Mouse (Mus musculus) forebrain, postnatal 0 days (tissue): Measurements from ENCODE around the gene Fads2. TPM values are rescaled to one million over a fixed set of nuclear protein-coding genes. Genes with fewer than 3 reads are reported as not detected.

Source experiments
- ATAC-seq: fragments of 200-750 bp; cut with Nextera tagmentation; 2 replicates; pipeline ENCODE4 v1.8.0; 2017; ENCODE audit warnings: mild to moderate bottlenecking, moderate library complexity
- DNase-seq: peaks from one replicate; pipeline ENCODE4 v3.0.0-alpha.2; 2015
- H3K27ac ChIP-seq: fragments of 300-500 bp; sonication (generic); 2 replicates; pipeline ENCODE4 v1.5.1; 2014; ENCODE audit warnings: low read depth, mild to moderate bottlenecking, antibody characterized with exemption, low read length, moderate library complexity, mixed read lengths
- H3K27me3 ChIP-seq: fragments of 300-500 bp; sonication (generic); 2 replicates; pipeline ENCODE4 v1.6.1; 2014; ENCODE audit warnings: mild to moderate bottlenecking, low read length, mixed read lengths; ENCODE audit not compliant: insufficient read depth
- H3K36me3 ChIP-seq: fragments of 300-500 bp; sonication (generic); 2 replicates; pipeline ENCODE4 v1.6.1; 2014; ENCODE audit warnings: mild to moderate bottlenecking, moderate library complexity; ENCODE audit not compliant: insufficient read depth
- H3K4me1 ChIP-seq: fragments of 300-500 bp; sonication (generic); 2 replicates; pipeline ENCODE4 v1.6.1; 2014; ENCODE audit warnings: antibody characterized with exemption; ENCODE audit not compliant: insufficient read depth
- H3K4me2 ChIP-seq: fragments of 300-500 bp; sonication (generic); 2 replicates; pipeline ENCODE4 v1.6.1; 2014; ENCODE audit warnings: low read depth, mild to moderate bottlenecking, moderate library complexity
- H3K4me3 ChIP-seq: fragments of 300-500 bp; sonication (generic); 2 replicates; pipeline ENCODE4 v1.5.1; 2014; ENCODE audit warnings: low read depth, low read length, mixed read lengths
- H3K9ac ChIP-seq: fragments of 300-500 bp; sonication (generic); 2 replicates; pipeline ENCODE4 v1.6.1; 2014; ENCODE audit warnings: mild to moderate bottlenecking
- H3K9me3 ChIP-seq: fragments of 300-500 bp; sonication (generic); 2 replicates; pipeline ENCODE4 v1.6.1; 2016; ENCODE audit warnings: low read length
- CTCF ChIP-seq: sonication (generic); IDR thresholded peaks from 2 replicates; pipeline ENCODE4 v1.5.1; 2016; ENCODE audit warnings: antibody characterized with exemption, control low read depth, low read depth
- WGBS: fragments of 180-500 bp; shearing (Covaris S2); extraction: QIAGEN DNeasy Blood & Tissue Kit; methylation state at CpG from one replicate; pipeline ENCODE4 v1.1.7; 2014; 5-methylcytosine and 5-hydroxymethylcytosine counted together
- polyA plus RNA-seq: library from polyadenylated mRNA; unstranded; fragments of >200 nt; fragmentation: Nextera tagmentation; extraction: Ambion mirVana; gene quantifications from 2 replicates; pipeline ENCODE4 v1.2.1, GENCODE M21; 2015
- total RNA-seq: library from RNA; depleted of rRNA; stranded (reverse); fragments of >200 nt; gene quantifications from 2 replicates; pipeline ENCODE4 v1.2.3, GENCODE M21; 2014; rRNA removed

Gene Fads2
- total and polyA plus RNA-seq, 2 experiments from 2014 or later = 248 to 249 TPM

GRCm38 (mm10) chr19:10017637-10018526 is 83.7 kb downstream of the Fads2 start:
- Histone ChIP-seq H3K27me3 (no peaks in the 10 kb centered on the region), H3K4me1 (peaks cover 5% of the 10 kb centered on the region; the same call in 1 of the 2 replicates), H3K27ac (no peak overlapping the region; the same call in 1 of the 2 replicates), H3K4me3 (peak overlapping the region; percentile 56), H3K36me3 (no peaks in the 10 kb centered on the region), H3K9me3 (no peaks in the 10 kb centered on the region), H3K4me2 (peak overlapping the region; percentile 94), H3K9ac (peak overlapping the region; percentile 62)
- 4% methylated on average over 44 of the region's 44 CpGs for WGBS
- DNase-seq (peak; percentile 75), ATAC-seq (peak; percentile 94)
- no peak for TF ChIP-seq CTCF

- Histone ChIP-seq H3K36me3 (no peaks in the 10 kb centered on the region), H3K4me1 (peaks cover 5% of the 10 kb centered on the region; the same call in 1 of the 2 replicates)
- 92% methylated on average over 4 of the region's 4 CpGs for WGBS
Observed at GRCm38 (mm10) chr19:10016151-10016550, 85.4 kb downstream of the Fads2 start.

GRCm38 (mm10) chr19:10015442-10015841 is 86.1 kb downstream of the Fads2 start:
- no peak overlapping the region for H3K9ac ChIP-seq
- no peaks in the 10 kb centered on the region for H3K36me3 ChIP-seq
- ATAC-seq = no peak
- 73% methylated on average over 4 of the region's 4 CpGs for WGBS
- no peak overlapping the region for H3K27ac ChIP-seq
- DNase-seq = no peak
- no peak overlapping the region for H3K4me2 ChIP-seq
- no peaks in the 10 kb centered on the region for H3K27me3 ChIP-seq
- no peaks in the 10 kb centered on the region for H3K9me3 ChIP-seq
- no peak overlapping the region for H3K4me3 ChIP-seq
- peaks cover 5% of the 10 kb centered on the region; the same call in 1 of the 2 replicates for H3K4me1 ChIP-seq
- no peak for TF ChIP-seq CTCF

More at GRCm38 (mm10) chr19:10016151-10016550, 85.4 kb downstream of the Fads2 start:
- no peak for DNase-seq
- Histone ChIP-seq H3K4me3 (no peak overlapping the region), H3K9ac (no peak overlapping the region), H3K27ac (no peak overlapping the region), H3K4me2 (no peak overlapping the region), H3K9me3 (no peaks in the 10 kb centered on the region), H3K27me3 (no peaks in the 10 kb centered on the region)
- no peak for TF ChIP-seq CTCF
- no peak for ATAC-seq

GRCm38 (mm10) chr19:10014824-10015223 is 86.7 kb downstream of the Fads2 start:
- Histone ChIP-seq H3K27ac (no peak overlapping the region), H3K36me3 (no peaks in the 10 kb centered on the region), H3K27me3 (no peaks in the 10 kb centered on the region), H3K9ac (no peak overlapping the region), H3K4me2 (no peak overlapping the region), H3K4me3 (no peak overlapping the region), H3K4me1 (peaks cover 5% of the 10 kb centered on the region; the same call in 1 of the 2 replicates), H3K9me3 (no peaks in the 10 kb centered on the region)
- DNase-seq = no peak
- no peak for ATAC-seq
- no peak for TF ChIP-seq CTCF
- WGBS = 83% methylated on average over 13 of the region's 13 CpGs

GRCm38 (mm10) chr19:10013913-10014312 is 87.6 kb downstream of the Fads2 start:
- no peaks in the 10 kb centered on the region for H3K9me3 ChIP-seq
- H3K4me3 ChIP-seq = no peak overlapping the region
- 65% methylated on average over 5 of the region's 5 CpGs for WGBS
- no peaks in the 10 kb centered on the region for H3K27me3 ChIP-seq
- no peak for TF ChIP-seq CTCF
- DNase-seq = no peak
- H3K27ac ChIP-seq = no peak overlapping the region
- no peak for ATAC-seq
- no peaks in the 10 kb centered on the region for H3K36me3 ChIP-seq
- no peak overlapping the region for H3K4me2 ChIP-seq
- peaks cover 3% of the 10 kb centered on the region; the same call in 1 of the 2 replicates for H3K4me1 ChIP-seq
- no peak overlapping the region for H3K9ac ChIP-seq

GRCm38 (mm10) chr19:10013348-10013747 is 88.2 kb downstream of the Fads2 start:
- Histone ChIP-seq H3K4me1 (no peaks in the 10 kb centered on the region), H3K27ac (no peak overlapping the region), H3K9ac (no peak overlapping the region), H3K36me3 (no peaks in the 10 kb centered on the region), H3K27me3 (no peaks in the 10 kb centered on the region), H3K9me3 (no peaks in the 10 kb centered on the region), H3K4me2 (no peak overlapping the region), H3K4me3 (no peak overlapping the region)
- no peak for DNase-seq
- no peak for ATAC-seq
- no peak for TF ChIP-seq CTCF
- 63% methylated on average over 3 of the region's 3 CpGs for WGBS

- H3K27me3 ChIP-seq = no peaks in the 10 kb centered on the region
- no peaks in the 10 kb centered on the region for H3K4me1 ChIP-seq
- ATAC-seq (no peak), DNase-seq (no peak)
- H3K9me3 ChIP-seq = no peaks in the 10 kb centered on the region
- no peak overlapping the region for H3K27ac ChIP-seq
- 65% methylated on average over 6 of the region's 6 CpGs for WGBS
- H3K4me2 ChIP-seq = no peak overlapping the region
- no peak overlapping the region for H3K9ac ChIP-seq
- no peak overlapping the region for H3K4me3 ChIP-seq
- H3K36me3 ChIP-seq = no peaks in the 10 kb centered on the region
- TF ChIP-seq CTCF = no peak
Observed at GRCm38 (mm10) chr19:10012827-10013278, 88.7 kb downstream of the Fads2 start.

Other genes with a start within 250 kb of the Fads2 start
- gene Incenp, start 202.2 kb downstream of the Fads2 start, total RNA-seq = 6.2 and 15.9 TPM in 2 replicates
- 12.3 and 19.4 TPM in 2 replicates for gene Incenp, start 202.2 kb downstream of the Fads2 start, polyA plus RNA-seq
- 228 and 300 TPM in 2 replicates for gene Fth1, start 121.1 kb downstream of the Fads2 start, total RNA-seq
- 2,942 and 2,984 TPM in 2 replicates for gene Fth1, start 121.1 kb downstream of the Fads2 start, polyA plus RNA-seq
- gene Best1, start 100.1 kb downstream of the Fads2 start, total RNA-seq = 0.92 and 1.6 TPM in 2 replicates
- gene Best1, start 100.1 kb downstream of the Fads2 start, polyA plus RNA-seq = 1.6 and 3.6 TPM in 2 replicates
- 14.4 and 19.9 TPM in 2 replicates for gene Rab3il1, start 100.1 kb downstream of the Fads2 start, total RNA-seq
- 20.0 and 20.6 TPM in 2 replicates for gene Rab3il1, start 100.1 kb downstream of the Fads2 start, polyA plus RNA-seq
- gene Fads3, start 60.2 kb downstream of the Fads2 start, total RNA-seq = 45.5 and 45.6 TPM in 2 replicates
- 25.0 and 29.4 TPM in 2 replicates for gene Fads3, start 60.2 kb downstream of the Fads2 start, polyA plus RNA-seq
- 142 and 176 TPM in 2 replicates for gene Fads1, start 81.1 kb upstream of the Fads2 start, total RNA-seq
- gene Fads1, start 81.1 kb upstream of the Fads2 start, polyA plus RNA-seq = 113 and 153 TPM in 2 replicates
- gene Tmem258, start 102.3 kb upstream of the Fads2 start, total RNA-seq = 102 and 135 TPM in 2 replicates
- 310 and 398 TPM in 2 replicates for gene Tmem258, start 102.3 kb upstream of the Fads2 start, polyA plus RNA-seq
- 23.4 and 24.6 TPM in 2 replicates for gene Fen1, start 102.4 kb upstream of the Fads2 start, total RNA-seq
- 28.7 and 30.8 TPM in 2 replicates for gene Fen1, start 102.4 kb upstream of the Fads2 start, polyA plus RNA-seq
- 0.54 and 0.81 TPM in 2 replicates for gene Myrf, start 139.0 kb upstream of the Fads2 start, total RNA-seq
- gene Myrf, start 139.0 kb upstream of the Fads2 start, polyA plus RNA-seq = 0.20 and 0.47 TPM in 2 replicates
- gene Dagla, start 203.1 kb upstream of the Fads2 start, total RNA-seq = 17.4 and 21.8 TPM in 2 replicates
- 8.2 and 11.2 TPM in 2 replicates for gene Dagla, start 203.1 kb upstream of the Fads2 start, polyA plus RNA-seq